Mouse (Mus musculus) liver, postnatal 0 days (tissue): ENCODE measurements around the gene Vgf.

Source experiments
- CTCF ChIP-seq: sonication (generic); IDR thresholded peaks from 2 replicates; pipeline ENCODE4 v1.5.1; 2016; ENCODE audit warnings: antibody characterized with exemption, low read depth
- EP300 ChIP-seq: IDR thresholded peaks from 2 replicates; pipeline ENCODE4 v1.6.1; 2016; ENCODE audit warnings: antibody characterized with exemption, low read depth, mild to moderate bottlenecking

GRCm38 (mm10) chr5:136984828-136985227 lies 41.4 kb upstream of the Vgf start:
- TF ChIP-seq CTCF (no peak), EP300 (no peak)
